Comparison of ENCODE assay signal across 8 mouse cellular contexts in genomic region chr16:4500598-4501385, GRCm38 (mm10). TPM values are rescaled to one million over a fixed set of nuclear protein-coding genes. Genes with fewer than 3 reads are reported as not detected.
A peak's percentile ranks its signal among the peaks of the same experiment; 100 is the strongest.
DNase-seq lines count a peak whose midpoint lies in the region; ATAC-seq lines count a peak whose summit lies in the region.
"Had no signal": no experiment of that assay in that cellular context is flagged by ENCODE, and none has a peak within 500 bp of the region (broad histone marks: within the 10 kb centered on the region; RNA-seq: fewer than 3 reads in every experiment).

No protein-coding gene starts in this region.

- peak; percentile 69 for ATAC-seq in granulocyte monocyte progenitor cell, adult 5-6 weeks (replicated peaks; ENCODE audit: poor library complexity, severe bottlenecking)
- no peak for ATAC-seq in activated CD4-positive, CD25-positive, alpha-beta regulatory T cell, adult 4 months
- ATAC-seq in hindbrain, embryonic 13.5 days (ENCODE audit: low FRiP score): no peak

- H3K4me1 ChIP-seq in hindbrain, embryonic 13.5 days (replicated peaks): no peaks in the 10 kb centered on the region
- H3K4me1 ChIP-seq: neural tube, embryonic 12.5 days had no signal

- H3K79me2 ChIP-seq in macrophage (ENCODE audit: inconsistent target): no peaks in the 10 kb centered on the region

- H3K36me3 ChIP-seq in macrophage (ENCODE audit: inconsistent target): no peaks in the 10 kb centered on the region
- H3K36me3 ChIP-seq in hindbrain, embryonic 13.5 days: no peaks in the 10 kb centered on the region
- H3K36me3 ChIP-seq: neural tube, embryonic 12.5 days had no signal

- H3K27ac ChIP-seq in macrophage: peak overlapping the region; percentile 22; the same call in 1 of the 2 replicates
- no peak overlapping the region for H3K27ac ChIP-seq in hindbrain, embryonic 13.5 days
- H3K27ac ChIP-seq: neural tube, embryonic 12.5 days had no signal

- H3K4me3 ChIP-seq in macrophage (ENCODE audit: inconsistent target): no peak overlapping the region
- no peak overlapping the region for H3K4me3 ChIP-seq in hindbrain, embryonic 13.5 days
- H3K4me3 ChIP-seq: neural tube, embryonic 12.5 days had no signal

- H3K9me3 ChIP-seq in hindbrain, embryonic 13.5 days: no peaks in the 10 kb centered on the region
- H3K9me3 ChIP-seq: neural tube, embryonic 12.5 days had no signal

- H3K4me2 ChIP-seq in hindbrain, embryonic 13.5 days: no peak overlapping the region
- H3K4me2 ChIP-seq: neural tube, embryonic 12.5 days had no signal

- no peak overlapping the region for H3K9ac ChIP-seq in hindbrain, embryonic 13.5 days
- H3K9ac ChIP-seq: neural tube, embryonic 12.5 days had no signal

- no peaks in the 10 kb centered on the region for H3K27me3 ChIP-seq in hindbrain, embryonic 13.5 days
- H3K27me3 ChIP-seq: neural tube, embryonic 12.5 days had no signal

- peak; percentile 87 for DNase-seq in A20 (ENCODE audit: low read depth, low spot score)
- peak; percentile 77 to 83 for DNase-seq in B cell, adult 2 months
- no peak for DNase-seq in lung, postnatal 36 days

- WGBS in macrophage (ENCODE audit: missing documents): 51% methylated on average over 8 of the region's 8 CpGs
- 86% methylated on average over 8 of the region's 8 CpGs for WGBS in hindbrain, embryonic 13.5 days

RNA-seq across cellular contexts. Expression of gene Srl, which starts 40.8 kb away (rescaled TPM):
- total RNA-seq in granulocyte monocyte progenitor cell, adult 5-6 weeks (2014; fragmentation: Nextera tagmentation): 16.1 and 16.3 TPM in 2 replicates
- total RNA-seq in granulocyte monocyte progenitor cell, adult 5-6 weeks (2017): 8.2 and 29.9 TPM in 2 replicates
- total RNA-seq in macrophage (2018; cell fraction: chromatin; rRNA removed): 1 to 10 TPM in 18 of 26 experiments, under 1 TPM in 4, not detected in 4; 0.17 to 9.3 (median 3.5) TPM
- 1 to 10 TPM in 23 of 26 experiments, under 1 TPM in 3; 0.19 to 5.5 (median 1.8) TPM for total RNA-seq in macrophage (2018; cell fraction: cytosol; rRNA removed)
- total RNA-seq in macrophage (2018; cell fraction: nucleus; rRNA removed): 1 to 10 TPM in 18 of 26 experiments, under 1 TPM in 8; 0.21 to 5.8 (median 1.9) TPM
- polyA plus RNA-seq in macrophage (2018): 2.2 to 3.0 TPM (median 2.2 TPM) in 3 replicates
- polyA plus RNA-seq in activated CD4-positive, CD25-positive, alpha-beta regulatory T cell, adult 4 months (2017; shearing (Covaris generic)): 1 to 10 TPM in 1 of 2 experiments, under 1 TPM in 1; 0.20 to 1.9 TPM
- 24.6 and 27.0 TPM in 2 replicates for polyA plus RNA-seq in hindbrain, embryonic 13.5 days (2015; fragmentation: Nextera tagmentation; extraction: Ambion mirVana)

RNA-seq across cellular contexts. Expression of gene Tfap4, which starts 58.9 kb away (rescaled TPM):
- 34.8 and 46.6 TPM in 2 replicates for total RNA-seq in granulocyte monocyte progenitor cell, adult 5-6 weeks (2014; fragmentation: Nextera tagmentation)
- total RNA-seq in granulocyte monocyte progenitor cell, adult 5-6 weeks (2017): 36.4 and 47.6 TPM in 2 replicates
- total RNA-seq in macrophage (2018; cell fraction: chromatin; rRNA removed): 1 to 10 TPM; 1.2 to 7.1 (median 3.1) TPM
- 1 to 10 TPM in 23 of 26 experiments, under 1 TPM in 3; 0.43 to 5.0 (median 2.3) TPM for total RNA-seq in macrophage (2018; cell fraction: cytosol; rRNA removed)
- total RNA-seq in macrophage (2018; cell fraction: nucleus; rRNA removed): 1 to 10 TPM in 23 of 26 experiments, under 1 TPM in 2, not detected in 1; 0.59 to 8.1 (median 2.4) TPM
- 3.3 to 7.1 TPM (median 4.0 TPM) in 3 replicates for polyA plus RNA-seq in macrophage (2018)
- 1 to 10 TPM; 4.1 to 6.2 TPM for polyA plus RNA-seq in activated CD4-positive, CD25-positive, alpha-beta regulatory T cell, adult 4 months (2017; shearing (Covaris generic))
- 9.6 and 10.0 TPM in 2 replicates for polyA plus RNA-seq in hindbrain, embryonic 13.5 days (2015; fragmentation: Nextera tagmentation; extraction: Ambion mirVana)
